Mouse (Mus musculus) heart, postnatal 36 days (tissue): ENCODE measurements at regions not wholly inside any gene's neighbourhood (a gene's known extent, or its start where the extent isn't known, plus 50 kb on each side); places are given as distances from the start of the nearest gene placed in this dataset.

ENCODE experiments used
- DNase-seq, 2 experiments: peaks; one replicate each; pipeline ENCODE4 v3.0.0; 2021 to 2022
- intact Hi-C: fragments of 180-260 bp; cut with DNase I; formaldehyde crosslinking; loops from one replicate; pipeline ENCODE4 v1.15.1; 2025

DNA sequence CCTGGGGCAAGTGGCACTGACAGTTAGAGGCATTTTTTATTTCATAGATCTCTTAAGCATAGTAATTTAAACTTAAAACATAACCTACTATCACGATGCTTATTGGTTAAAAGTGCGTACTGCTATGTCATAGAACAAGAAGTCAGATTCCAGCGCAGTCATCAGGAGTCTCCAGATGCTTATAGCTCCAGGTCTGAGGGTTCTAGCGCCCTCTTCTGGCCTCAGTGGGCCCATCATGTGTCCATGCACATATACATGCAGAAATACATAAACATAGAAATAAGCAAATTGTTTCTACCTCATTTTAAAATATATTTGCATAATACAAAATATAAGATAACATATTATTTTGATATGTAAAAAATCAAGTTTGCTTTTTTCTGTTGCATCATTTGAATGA, 1002.8 kb upstream of the Adgrl2 start:
- intact Hi-C loops: no loop called here
- DNase-seq: no peak

- intact Hi-C loops: no loop called here
- no peak for DNase-seq
Measured at GRCm38 (mm10) chr3:149987801-149988200, 997.4 kb upstream of the Adgrl2 start.

- intact Hi-C loops: no loop called here
- DNase-seq: no peak
Measured at GRCm38 (mm10) chr3:149956993-149957392, 966.6 kb upstream of the Adgrl2 start.

DNA sequence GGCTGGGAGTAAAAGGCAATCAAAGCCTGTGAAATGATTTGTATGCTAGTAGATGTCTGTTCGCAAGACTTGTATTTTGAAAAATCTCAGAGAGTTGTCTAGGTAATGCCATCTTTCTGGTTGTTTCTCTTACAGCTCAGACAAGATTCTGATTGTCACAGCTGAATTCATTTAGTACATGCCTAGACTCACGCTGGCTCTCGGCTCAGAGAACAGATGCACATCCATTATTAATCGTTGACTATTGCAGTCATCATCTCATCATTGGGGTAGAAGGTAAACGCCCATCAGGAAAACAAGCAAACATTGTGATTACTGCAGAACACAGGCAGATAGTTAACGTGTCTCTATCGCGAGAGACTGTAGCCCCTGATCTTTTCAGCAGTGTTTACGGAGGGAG, 945.8 kb upstream of the Adgrl2 start:
- intact Hi-C loops: no loop called here

GRCm38 (mm10) chr3:149934832-149935231, 944.5 kb upstream of the Adgrl2 start:
- intact Hi-C loops: no loop called here

More for the DNA sequence above, 945.8 kb upstream of the Adgrl2 start:
- no peak for DNase-seq

GRCm38 (mm10) chr3:149928456-149929360, 938.4 kb upstream of the Adgrl2 start:
- DNase-seq: no peak
- intact Hi-C loops: no loop called here

More at GRCm38 (mm10) chr3:149934832-149935231, 944.5 kb upstream of the Adgrl2 start:
- DNase-seq: no peak

GRCm38 (mm10) chr3:149920206-149920605, 929.9 kb upstream of the Adgrl2 start:
- intact Hi-C loops: no loop called here
- no peak for DNase-seq

DNA sequence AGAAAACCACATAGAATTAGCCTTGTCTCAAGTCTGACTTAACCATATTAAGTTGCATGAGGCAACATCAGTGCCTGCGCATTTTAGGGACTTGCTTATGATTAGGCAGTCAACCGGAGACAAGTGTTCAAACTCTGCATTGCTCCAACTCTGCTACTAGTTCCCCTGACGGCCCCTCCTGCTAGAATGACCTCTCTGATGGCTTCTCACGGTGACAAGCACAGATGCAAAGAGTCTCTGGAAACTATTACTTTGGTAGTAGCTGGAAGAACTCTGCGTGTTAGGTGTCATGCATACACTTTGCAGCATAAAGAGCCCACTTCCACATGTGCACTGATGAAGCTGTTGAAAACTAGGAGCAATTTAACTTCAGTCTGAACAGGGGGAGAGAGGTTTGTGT, 927.8 kb upstream of the Adgrl2 start:
- intact Hi-C loops: no loop called here
- no peak for DNase-seq

- DNase-seq: no peak
- intact Hi-C loops: no loop called here
Measured at GRCm38 (mm10) chr3:149910721-149911120, 920.4 kb upstream of the Adgrl2 start.

- no peak for DNase-seq
- intact Hi-C loops: no loop called here
Measured at GRCm38 (mm10) chr3:149901783-149902182, 911.4 kb upstream of the Adgrl2 start.

DNA sequence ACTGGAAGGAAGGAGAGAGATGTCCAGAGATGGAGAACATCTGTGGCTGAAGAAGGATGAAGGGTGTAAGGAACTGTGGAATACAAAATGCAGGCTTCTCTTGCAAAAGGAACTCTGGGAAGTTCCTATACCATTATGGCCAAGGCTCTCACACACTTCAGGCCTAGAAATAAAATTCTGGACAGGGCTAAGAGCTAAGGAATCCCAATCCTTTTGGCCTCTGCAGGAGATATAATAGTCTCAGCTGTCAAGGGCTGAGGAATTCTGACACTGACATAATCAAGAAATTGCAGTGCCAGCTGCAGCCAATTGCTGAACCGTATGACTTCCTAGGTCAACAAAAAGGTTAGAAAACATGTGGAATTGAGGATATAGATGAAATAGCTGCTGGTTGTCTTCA, 886.2 kb upstream of the Adgrl2 start:
- no peak for DNase-seq
- intact Hi-C loops: no loop called here

GRCm38 (mm10) chr3:149865945-149866344, 875.6 kb upstream of the Adgrl2 start:
- intact Hi-C loops: no loop called here
- no peak for DNase-seq

DNA sequence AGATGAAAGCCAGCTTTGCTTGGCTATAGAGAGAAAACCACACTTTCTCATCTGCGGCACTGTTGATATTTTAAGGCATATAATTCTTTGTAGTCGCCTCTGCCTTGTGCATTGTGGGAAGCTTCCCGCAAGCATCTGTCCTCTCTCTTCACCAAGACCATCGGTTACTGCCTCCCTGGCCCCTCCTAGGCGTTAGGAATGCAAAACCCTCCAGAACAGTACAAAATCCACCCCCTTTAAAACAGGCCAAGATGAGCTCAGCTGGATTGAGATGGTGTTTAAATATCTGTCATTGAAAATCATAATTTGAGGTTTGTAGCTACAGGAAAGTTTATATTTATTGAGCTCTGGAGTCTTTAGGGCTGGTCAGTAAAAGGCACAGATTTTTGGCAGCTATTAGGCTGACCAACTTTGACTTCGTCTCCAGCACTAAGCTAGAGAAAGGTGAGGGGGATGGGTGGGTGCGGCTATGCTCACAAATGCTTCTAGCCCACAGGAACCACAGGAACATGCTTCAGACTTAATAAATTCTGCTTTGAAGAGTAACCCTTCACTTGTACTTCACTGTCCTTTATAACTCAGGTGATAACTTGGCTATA, 856.7 kb upstream of the Adgrl2 start:
- no peak for DNase-seq

DNA sequence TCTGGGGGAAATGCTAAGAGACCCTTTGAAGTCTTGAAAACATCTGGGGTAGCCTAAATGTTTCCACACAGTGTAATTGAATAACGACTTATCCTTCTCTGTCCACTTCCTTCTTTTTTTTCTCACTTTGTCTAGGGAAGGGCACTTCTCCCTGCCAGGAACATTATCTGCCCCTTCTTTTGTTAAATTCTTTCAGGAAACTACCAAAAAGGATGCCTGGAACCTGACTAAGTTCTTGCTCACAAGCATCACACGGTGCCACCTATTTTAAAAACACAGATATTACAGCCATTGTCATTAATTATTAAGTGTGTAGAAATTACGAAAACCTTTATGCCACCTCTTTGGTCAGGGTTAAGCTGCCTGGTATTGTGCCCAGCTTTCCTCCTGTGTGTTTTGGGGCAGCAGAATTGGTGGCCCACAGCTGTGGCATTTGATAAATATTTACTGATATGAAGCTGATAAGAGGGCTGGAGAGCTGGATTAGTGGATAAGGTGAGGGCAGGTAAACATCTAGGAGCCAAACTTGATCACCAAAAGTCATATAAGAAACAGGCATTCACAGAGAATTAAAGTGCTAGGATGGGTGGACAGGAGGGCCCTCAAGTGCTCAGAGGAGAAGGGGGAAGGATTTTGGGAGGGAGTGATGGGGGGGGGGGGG, 855.6 kb upstream of the Adgrl2 start:
- intact Hi-C loops: no loop called here
- no peak for DNase-seq

More for the DNA sequence above, 856.7 kb upstream of the Adgrl2 start:
- intact Hi-C loops: no loop called here

DNA sequence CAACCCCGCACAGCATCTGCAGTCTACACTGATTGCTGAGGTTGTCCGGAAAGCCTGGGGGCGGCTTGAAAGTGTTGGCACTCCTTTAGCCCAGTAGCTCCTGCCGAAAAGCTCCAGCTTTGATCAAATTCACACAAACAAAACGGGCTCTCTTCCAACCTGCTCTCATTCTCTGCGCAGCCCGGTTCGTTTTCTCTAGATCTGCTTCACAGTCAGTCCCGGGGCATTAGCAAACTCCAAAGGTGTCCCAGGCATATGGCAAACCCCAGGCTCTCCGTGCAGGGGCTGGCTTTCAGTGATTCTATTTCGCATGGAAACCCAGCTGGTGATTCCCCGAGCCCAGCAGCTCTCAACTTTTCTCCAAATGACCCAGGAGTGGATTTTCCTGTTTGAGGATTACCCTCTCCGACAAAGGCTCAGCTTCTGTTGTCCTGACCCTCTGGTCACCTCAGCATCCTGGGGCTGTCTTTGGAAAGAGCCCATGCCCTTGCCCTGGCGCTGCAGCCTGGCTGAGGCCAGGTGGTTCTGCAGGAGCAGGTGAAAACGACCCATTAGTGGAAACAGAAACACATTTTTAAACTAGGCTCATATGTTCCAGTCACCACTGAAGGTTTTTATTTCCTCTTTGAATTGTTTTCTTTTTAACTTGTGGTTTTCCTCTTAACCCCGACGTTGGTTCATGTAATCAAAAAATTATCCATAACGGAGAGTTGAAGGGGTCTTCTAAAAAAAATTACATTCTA, 854.9 kb upstream of the Adgrl2 start:
- no peak for DNase-seq
- intact Hi-C loops: no loop called here

DNA sequence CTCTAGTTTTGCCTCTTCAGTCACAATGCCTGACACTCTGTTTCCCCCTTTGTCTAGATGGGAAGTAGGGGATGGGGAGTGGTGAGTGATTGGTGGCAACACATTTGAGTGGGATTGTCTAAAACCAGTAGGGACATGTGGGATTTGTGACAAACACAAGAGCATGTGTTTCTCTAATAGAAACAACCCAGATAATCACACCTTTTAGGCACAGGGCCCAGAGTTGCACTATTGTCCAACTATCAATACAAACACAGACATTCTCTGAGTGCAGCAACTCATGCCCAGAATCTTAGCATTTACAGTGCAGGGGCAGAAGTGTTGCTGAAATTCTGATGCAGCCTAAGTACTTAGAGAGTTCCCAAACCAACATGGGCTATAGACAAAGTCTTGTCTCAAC, 847.6 kb upstream of the Adgrl2 start:
- DNase-seq: no peak
- intact Hi-C loops: no loop called here

GRCm38 (mm10) chr3:149836467-149837233, 846.3 kb upstream of the Adgrl2 start:
- DNase-seq: no peak
- intact Hi-C loops: no loop called here

- DNase-seq: no peak
- intact Hi-C loops: no loop called here
Measured at GRCm38 (mm10) chr3:149827181-149827580, 836.8 kb upstream of the Adgrl2 start.

- intact Hi-C loops: no loop called here
- no peak for DNase-seq
Measured at GRCm38 (mm10) chr3:149826757-149827156, 836.4 kb upstream of the Adgrl2 start.

- no peak for DNase-seq
- intact Hi-C loops: no loop called here
Measured at GRCm38 (mm10) chr3:149820670-149821069, 830.3 kb upstream of the Adgrl2 start.
